Mouse (Mus musculus) C2C12 (cell line): ENCODE results near the gene Meis2.

ENCODE experiments used
- CTCF ChIP-seq: IDR thresholded peaks from one replicate; pipeline ENCODE4 v1.5.1; 2011; ENCODE audit not compliant: control insufficient read depth, insufficient read depth, insufficient read length
- MAX ChIP-seq: IDR thresholded peaks from one replicate; pipeline ENCODE4 v1.6.1; 2011; ENCODE audit warnings: mild to moderate bottlenecking, control low read depth

GRCm38 (mm10) chr2:116073311-116073904, 7.8 kb upstream of the Meis2 start:
- TF ChIP-seq CTCF, result no peak
- TF ChIP-seq MAX, result no peak
